Mouse (Mus musculus): ENCODE data around the gene Gm45844. TPM values are rescaled to one million over a fixed set of nuclear protein-coding genes. Genes with fewer than 3 reads are reported as not detected.
"Not testable (repeated sequence)": the region's sequence is repeated elsewhere in the genome, so short reads cannot be mapped to it uniquely, and the experiment has no call there.

Gene Gm45844
- 2.5 and 3.1 TPM in 2 replicates for polyA plus RNA-seq (2015; fragmentation: Nextera tagmentation; extraction: Ambion mirVana)

DNA sequence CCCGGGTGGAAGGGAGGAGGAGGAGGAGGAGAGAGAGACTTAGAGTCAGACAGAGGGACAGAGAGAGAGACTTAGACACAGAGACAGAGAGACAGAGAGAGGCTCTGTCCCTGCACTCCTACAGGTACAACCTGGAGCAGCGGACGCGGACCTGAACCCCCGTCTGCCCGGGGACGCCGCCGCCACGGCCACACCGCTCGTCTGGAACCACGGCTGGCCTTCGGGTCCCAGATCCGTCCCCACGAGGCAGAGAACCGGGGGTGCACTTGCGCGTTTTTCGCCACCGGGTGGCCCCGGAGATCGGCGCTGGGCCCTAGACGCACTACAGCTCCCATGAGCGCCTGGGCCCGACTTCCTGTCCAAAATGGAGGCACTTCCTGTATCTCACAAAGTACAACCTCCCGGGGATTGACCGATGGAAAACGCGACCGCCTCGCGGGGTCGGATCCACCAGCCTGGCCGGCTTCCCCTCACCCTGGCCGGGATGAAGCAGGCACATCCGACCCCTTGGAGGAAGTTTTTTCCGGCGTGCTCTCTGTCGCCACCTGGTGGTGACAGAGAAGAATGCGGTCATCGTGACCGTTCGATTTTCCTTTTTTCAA is at the start of gene Gm45844:
Gm45844 (minus strand) TSS at position 324 of the 602 bp plus-strand sequence.
- not testable (repeated sequence) for H3K4me1 ChIP-seq; H3K9me3 ChIP-seq; H3K9ac ChIP-seq; H3K27me3 ChIP-seq (replicated peaks); H3K36me3 ChIP-seq
- H3K4me3 ChIP-seq (replicated peaks): peak within 1 kb of the TSS; percentile 38
- peak; percentile 99 for ATAC-seq (ENCODE audit: insufficient read depth, low FRiP score, low read depth)
- H3K4me2 ChIP-seq: peak within 1 kb of the TSS; percentile 40
- 42% methylated on average over 45 of the region's 45 CpGs for WGBS
- peak within 1 kb of the TSS; percentile 41 for H3K27ac ChIP-seq

DNA sequence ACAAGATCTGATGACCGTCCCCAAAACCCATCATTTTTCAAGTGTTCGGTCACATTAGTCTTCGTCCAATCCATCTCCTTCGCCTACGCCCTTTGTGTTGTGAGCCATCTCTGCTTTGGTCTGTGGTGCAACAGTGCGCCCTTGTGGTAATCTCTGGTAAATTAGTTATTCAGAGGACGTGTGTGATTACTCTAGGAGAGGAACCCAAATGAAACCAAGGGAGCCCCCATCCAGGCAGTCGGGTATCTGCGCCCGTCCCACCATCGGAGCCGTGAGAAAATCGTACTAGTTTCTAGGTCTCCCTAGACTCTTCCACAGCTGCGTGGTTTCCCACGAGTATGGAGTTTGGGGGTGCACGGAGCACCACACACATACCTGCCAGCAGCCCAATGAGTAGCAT is 17.5 kb upstream of the Gm45844 start:
- 78% methylated on average over 16 of the region's 16 CpGs for WGBS
- H3K27ac ChIP-seq: no peak overlapping the region
- H3K4me2 ChIP-seq: no peak overlapping the region
- peaks cover 27% of the 10 kb centered on the region for H3K36me3 ChIP-seq
- H3K9ac ChIP-seq: no peak overlapping the region
- H3K27me3 ChIP-seq (replicated peaks): no peaks in the 10 kb centered on the region
- 0 out of 2 replicates have a peak, but pooled peaks cover 1% of the 10 kb centered on the region for H3K4me1 ChIP-seq
- ATAC-seq (ENCODE audit: insufficient read depth, low FRiP score, low read depth): no peak
- no peaks in the 10 kb centered on the region for H3K9me3 ChIP-seq
- no peak overlapping the region for H3K4me3 ChIP-seq (replicated peaks)

DNA sequence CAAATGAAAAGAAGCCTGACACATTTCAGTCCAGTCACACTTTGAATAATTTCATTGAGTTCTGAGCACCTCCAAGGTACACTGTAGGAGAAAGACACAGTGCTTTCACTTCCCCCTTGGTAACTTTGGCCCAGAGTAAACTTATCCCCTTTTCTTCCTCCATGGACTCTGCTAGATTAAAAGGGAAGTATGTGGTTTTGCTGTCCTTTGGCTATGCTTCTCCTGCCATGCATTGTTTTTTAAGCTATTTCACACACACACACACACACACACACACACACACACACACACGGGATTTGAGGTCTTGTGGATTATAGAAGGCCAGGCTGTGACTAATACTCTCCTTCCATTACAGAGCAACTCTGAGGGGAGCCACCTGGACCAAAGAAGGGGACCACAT is 3.3 kb upstream of the Gm45844 start:
- Histone ChIP-seq H3K36me3 (peaks cover 3% of the 10 kb centered on the region; the same call in 1 of the 2 replicates), H3K4me3 (replicated peaks) (no peak overlapping the region), H3K4me1 (no peaks in the 10 kb centered on the region), H3K4me2 (no peak overlapping the region), H3K27ac (no peak overlapping the region), H3K9ac (no peak overlapping the region), H3K27me3 (replicated peaks) (no peaks in the 10 kb centered on the region), H3K9me3 (0 out of 2 replicates have a peak, but pooled peaks cover 3% of the 10 kb centered on the region)
- ATAC-seq (ENCODE audit: insufficient read depth, low FRiP score, low read depth): no peak
- WGBS: 50% methylated on average over 1 of the region's 1 CpGs

DNA sequence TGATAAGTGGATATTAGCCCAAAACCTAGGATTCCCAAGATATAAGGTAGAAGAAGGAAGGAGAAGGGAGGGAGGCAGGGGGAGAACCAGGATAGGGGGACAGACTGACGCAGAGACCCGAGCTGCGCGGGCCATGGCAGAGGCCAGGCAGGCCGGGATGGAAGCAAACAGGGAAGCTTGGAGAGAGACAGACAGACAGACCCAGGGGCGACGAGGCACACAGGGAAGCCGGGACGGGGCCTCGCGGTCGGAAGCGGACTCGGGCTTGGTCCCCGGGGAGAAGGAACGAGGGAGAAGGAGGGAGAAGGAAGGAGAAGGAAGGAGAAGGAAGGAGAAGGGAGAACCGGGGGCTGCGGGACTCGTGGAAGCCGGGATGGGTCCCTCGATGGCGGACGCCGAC is 533 bp downstream of the Gm45844 start:
- Histone ChIP-seq H3K27ac (peak overlapping the region; percentile 41), H3K4me2 (peak overlapping the region; percentile 40), H3K4me3 (replicated peaks) (peak overlapping the region; percentile 38)
- H3K9ac ChIP-seq; H3K27me3 ChIP-seq (replicated peaks); H3K4me1 ChIP-seq; H3K36me3 ChIP-seq; H3K9me3 ChIP-seq: not testable (repeated sequence)
- 52% methylated on average over 24 of the region's 24 CpGs for WGBS
- peak; percentile 69 for ATAC-seq (ENCODE audit: insufficient read depth, low FRiP score, low read depth)

DNA sequence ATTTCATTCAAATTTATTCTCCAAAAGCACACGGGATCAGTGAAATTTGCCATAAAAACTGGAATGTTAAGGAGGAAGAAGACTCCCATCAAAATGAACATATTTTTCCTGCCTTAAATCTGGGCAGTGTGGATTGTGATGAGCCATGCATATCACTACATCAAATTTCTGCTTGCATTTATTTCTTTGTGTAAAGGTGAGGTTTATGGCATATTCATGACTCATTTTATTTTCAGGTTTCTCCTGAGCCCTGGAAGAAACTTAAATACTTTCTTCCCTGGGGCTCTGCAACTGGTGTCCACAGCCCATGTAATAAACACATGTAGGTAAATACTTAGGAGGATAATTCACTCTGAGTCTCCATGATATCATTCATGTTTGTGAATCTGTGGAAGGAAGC is 30.9 kb downstream of the Gm45844 start, which contains the start of gene Vmn2r29:
Vmn2r29 (minus strand) TSS at position 101 of the 400 bp plus-strand sequence.
- H3K36me3 ChIP-seq; H3K9ac ChIP-seq; H3K4me2 ChIP-seq; H3K9me3 ChIP-seq; ATAC-seq (ENCODE audit: insufficient read depth, low FRiP score, low read depth); H3K27me3 ChIP-seq (replicated peaks); H3K4me3 ChIP-seq (replicated peaks); H3K27ac ChIP-seq; H3K4me1 ChIP-seq: not testable (repeated sequence)
- no CpG with 5 or more reads among the region's 1 CpGs for WGBS

DNA sequence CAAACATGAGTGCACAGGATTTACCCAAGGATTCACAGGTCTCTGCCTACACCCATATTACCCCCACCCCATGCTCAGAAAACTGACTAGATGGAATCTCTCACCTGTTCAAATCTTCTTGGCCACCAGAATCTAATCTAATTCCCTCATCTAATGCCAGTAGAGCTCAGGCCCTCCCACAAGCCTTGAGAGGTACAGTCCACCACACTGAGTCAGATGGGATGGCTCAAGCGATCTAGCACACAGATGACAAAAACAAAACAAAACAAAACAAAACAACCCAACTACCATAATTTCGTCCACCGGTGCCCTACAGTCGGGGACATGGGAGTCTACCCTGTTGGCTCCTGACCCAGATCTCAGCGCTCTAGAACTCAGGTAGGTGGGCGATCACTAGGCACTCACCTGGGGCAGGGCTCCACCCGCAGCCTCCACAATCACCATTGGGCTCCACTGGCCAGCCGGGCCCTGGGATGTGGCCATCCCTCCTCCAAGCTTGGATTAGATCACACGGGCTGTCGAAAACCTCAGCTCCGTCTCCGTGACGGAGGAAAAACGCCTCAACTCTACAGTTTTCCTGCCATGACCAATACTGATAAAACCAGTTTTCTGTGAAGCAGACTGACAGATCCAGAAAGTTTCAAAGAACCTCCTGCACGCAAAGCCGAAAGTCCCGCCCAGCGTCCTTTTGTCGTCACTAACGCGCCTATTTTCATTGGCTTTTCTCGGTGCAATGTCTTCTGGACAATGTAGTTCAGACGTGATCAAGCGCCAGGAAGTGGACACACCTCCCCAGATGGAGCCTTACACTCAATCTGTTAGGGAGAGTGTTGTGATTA is 68.6 kb downstream of the Gm45844 start, which contains the start of gene Zfp772:
Zfp772 (minus strand) TSS at position 686 of the 839 bp plus-strand sequence.
- not testable (repeated sequence) for H3K9me3 ChIP-seq; H3K27me3 ChIP-seq (replicated peaks); H3K36me3 ChIP-seq; ATAC-seq (ENCODE audit: insufficient read depth, low FRiP score, low read depth); H3K27ac ChIP-seq; H3K4me1 ChIP-seq
- peak within 1 kb of the TSS; percentile 55 for H3K4me3 ChIP-seq (replicated peaks)
- 0 out of 2 replicates have a peak within 1 kb of the TSS, but pooled peaks have one; percentile 39 for H3K9ac ChIP-seq
- H3K4me2 ChIP-seq: peak within 1 kb of the TSS; percentile 58
- WGBS: 3% methylated on average over 24 of the region's 24 CpGs

DNA sequence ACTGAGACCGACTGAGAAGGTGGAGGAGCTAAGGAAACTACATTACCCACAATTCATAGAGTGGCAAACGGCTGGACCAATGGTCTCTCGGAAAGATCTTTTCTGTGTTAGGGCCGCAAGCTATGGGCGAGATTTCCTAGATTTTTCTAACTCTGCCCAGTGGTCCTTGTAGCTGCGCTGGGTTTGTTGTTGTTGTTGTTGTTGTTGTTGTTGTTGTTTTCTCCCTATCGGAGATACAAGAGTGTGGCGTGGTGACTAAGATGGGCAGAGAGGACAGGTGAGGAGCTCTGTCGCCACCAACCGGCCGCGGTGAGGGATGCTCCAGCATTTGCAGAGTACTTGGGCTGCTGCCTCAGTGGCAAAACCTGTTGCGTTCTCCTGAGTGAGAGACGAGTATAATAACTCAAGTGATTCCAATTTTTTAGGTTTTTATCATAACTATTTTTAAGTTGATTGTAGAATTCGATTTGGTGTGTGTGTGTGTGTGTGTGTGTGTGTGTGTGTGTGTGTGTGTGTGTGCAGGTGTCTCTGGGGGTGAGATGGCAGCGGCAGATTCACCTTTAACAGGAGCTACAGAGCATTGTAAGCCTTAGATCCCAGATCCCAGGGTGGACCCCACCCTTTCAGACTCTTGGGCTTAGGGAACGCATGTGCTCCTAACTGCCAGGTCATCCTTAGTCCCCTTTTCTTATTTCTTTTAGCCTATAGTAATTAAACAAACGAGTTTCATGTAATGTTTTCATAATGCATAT is 89.7 kb downstream of the Gm45844 start:
- H3K36me3 ChIP-seq: no peaks in the 10 kb centered on the region
- no peaks in the 10 kb centered on the region for H3K9me3 ChIP-seq
- H3K4me3 ChIP-seq (replicated peaks): peak overlapping the region; percentile 53
- peak; percentile 93 for ATAC-seq (ENCODE audit: insufficient read depth, low FRiP score, low read depth)
- 0 out of 2 replicates have a peak, but pooled peaks cover 4% of the 10 kb centered on the region for H3K4me1 ChIP-seq
- 9% methylated on average over 18 of the region's 18 CpGs for WGBS
- H3K27ac ChIP-seq: no peak overlapping the region
- H3K9ac ChIP-seq: no peak overlapping the region
- no peaks in the 10 kb centered on the region for H3K27me3 ChIP-seq (replicated peaks)
- peak overlapping the region; percentile 49 for H3K4me2 ChIP-seq

DNA sequence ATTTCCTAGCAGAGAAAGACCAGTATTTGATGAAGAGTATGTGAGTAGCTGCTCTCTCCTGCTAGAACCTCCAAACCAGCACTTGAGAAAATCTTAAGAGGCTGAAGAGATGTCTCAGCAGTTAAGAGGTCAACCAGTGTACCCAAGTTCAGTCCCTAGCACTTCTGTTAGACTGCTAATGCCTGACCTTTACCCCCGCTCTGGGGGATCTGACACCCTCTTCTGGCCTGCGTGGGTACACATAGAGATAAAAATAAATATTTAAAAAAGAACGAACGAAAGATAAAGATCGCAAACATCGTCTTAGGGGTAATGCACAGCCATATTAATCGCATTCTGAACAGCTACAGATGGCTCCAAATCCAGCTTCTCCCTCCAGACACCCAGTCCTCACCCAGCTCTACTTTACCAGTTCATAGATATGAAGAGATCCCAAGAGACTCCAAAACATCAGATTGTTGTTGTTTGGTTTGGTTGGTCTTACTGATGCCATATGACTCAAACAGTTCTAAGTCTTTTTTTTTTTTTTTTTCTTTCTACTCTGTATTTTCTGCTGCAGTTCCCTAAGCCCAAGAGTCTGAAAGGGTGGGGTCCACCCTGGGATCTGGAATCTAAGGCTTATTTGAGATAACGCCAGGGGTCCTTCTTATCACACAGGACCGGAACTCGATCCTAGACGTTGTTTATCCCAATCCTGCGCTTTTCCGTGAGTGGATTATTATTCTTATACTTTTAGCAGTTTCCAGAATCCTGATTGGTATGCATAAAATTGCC is 90.5 kb downstream of the Gm45844 start:
- Histone ChIP-seq H3K4me2 (peak overlapping the region; percentile 49), H3K4me1 (0 out of 2 replicates have a peak, but pooled peaks cover 4% of the 10 kb centered on the region), H3K9me3 (no peaks in the 10 kb centered on the region), H3K27ac (no peak overlapping the region), H3K9ac (no peak overlapping the region), H3K4me3 (replicated peaks) (peak overlapping the region; percentile 53), H3K27me3 (replicated peaks) (no peaks in the 10 kb centered on the region), H3K36me3 (peaks cover 4% of the 10 kb centered on the region; the same call in 1 of the 2 replicates)
- peak; percentile 42; the same call in 1 of the 2 replicates for ATAC-seq (ENCODE audit: insufficient read depth, low FRiP score, low read depth)
- WGBS: 17% methylated on average over 13 of the region's 13 CpGs

DNA sequence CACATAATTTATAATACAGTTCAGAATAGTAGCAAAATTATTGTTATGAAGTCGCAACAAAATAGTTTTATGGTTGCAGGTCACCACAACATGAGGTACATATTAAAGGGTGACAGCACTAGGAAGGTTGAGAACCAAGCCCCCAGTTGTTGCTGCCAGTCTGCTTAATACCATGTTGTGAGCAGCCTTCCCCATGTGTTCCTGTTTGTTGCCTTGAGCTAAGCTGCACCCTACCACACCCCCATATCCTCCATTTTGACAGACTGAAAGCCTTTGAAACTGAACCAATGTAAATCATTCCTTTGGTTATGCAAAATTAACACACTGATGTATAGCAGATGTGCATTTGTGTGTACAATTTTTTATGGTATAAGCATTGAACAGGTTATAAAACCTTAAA is 92.2 kb downstream of the Gm45844 start:
- 85% methylated on average over 1 of the region's 1 CpGs for WGBS
- H3K9ac ChIP-seq: no peak overlapping the region
- peaks cover 14% of the 10 kb centered on the region; the same call in 1 of the 2 replicates for H3K36me3 ChIP-seq
- no peaks in the 10 kb centered on the region for H3K27me3 ChIP-seq (replicated peaks)
- no peak overlapping the region for H3K27ac ChIP-seq
- no peak overlapping the region for H3K4me3 ChIP-seq (replicated peaks)
- no peak overlapping the region for H3K4me2 ChIP-seq
- no peak for ATAC-seq (ENCODE audit: insufficient read depth, low FRiP score, low read depth)
- 0 out of 2 replicates have a peak, but pooled peaks cover 4% of the 10 kb centered on the region for H3K4me1 ChIP-seq
- no peaks in the 10 kb centered on the region for H3K9me3 ChIP-seq

DNA sequence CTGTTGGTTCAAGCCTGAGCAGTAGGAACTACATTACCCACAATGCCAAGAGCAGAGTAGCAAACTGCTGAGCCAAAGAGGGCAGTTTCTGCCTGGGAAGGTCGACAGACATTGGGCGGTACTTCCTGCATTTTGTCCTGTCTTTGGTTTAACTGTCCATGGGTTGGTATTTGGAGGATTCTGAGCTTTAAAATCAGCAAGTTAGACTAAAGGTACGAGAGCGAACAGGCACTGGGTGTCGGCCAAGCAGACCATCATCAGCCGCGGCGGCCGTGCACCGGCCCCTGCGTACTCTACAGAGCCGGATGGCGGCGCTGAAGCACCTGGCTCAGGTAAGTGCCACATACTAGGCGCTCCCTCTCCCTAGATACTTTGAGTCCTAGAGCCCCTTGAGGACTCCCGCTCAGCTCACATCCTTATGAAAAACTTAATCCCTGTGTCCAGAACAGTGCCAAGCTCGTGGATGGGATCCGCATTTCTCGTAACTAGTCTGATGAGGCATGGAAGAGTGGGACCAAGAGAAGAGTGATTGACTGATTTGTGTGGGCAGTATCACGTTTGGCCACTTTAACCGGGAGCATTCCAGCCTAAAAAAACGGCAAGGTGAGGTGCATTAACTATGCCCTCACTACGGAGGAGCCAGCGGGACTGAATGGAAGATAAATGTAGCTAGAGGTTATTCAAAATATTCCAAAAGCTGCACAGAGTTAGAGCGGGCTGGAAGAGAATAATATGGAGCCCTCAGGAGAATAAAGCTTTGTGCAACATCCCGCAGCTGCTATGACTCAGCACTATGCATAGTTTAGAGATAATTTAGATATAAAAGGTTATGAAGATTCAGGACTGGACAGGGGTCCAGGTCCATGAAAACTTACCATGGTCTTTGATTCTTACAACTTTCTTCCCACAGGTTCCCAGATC is 106.6 kb downstream of the Gm45844 start, which contains the start of gene Zfp418:
Zfp418 (plus strand) TSS at position 104 of the 921 bp plus-strand sequence.
- WGBS: 1% methylated on average over 26 of the region's 26 CpGs
- Histone ChIP-seq H3K4me1 (peaks cover 2% of the 10 kb centered on the region; the same call in 1 of the 2 replicates), H3K4me2 (peak within 1 kb of the TSS; percentile 59), H3K36me3 (peaks cover 3% of the 10 kb centered on the region; the same call in 1 of the 2 replicates), H3K9ac (peak within 1 kb of the TSS; percentile 35), H3K27me3 (replicated peaks) (no peaks in the 10 kb centered on the region), H3K4me3 (replicated peaks) (peak within 1 kb of the TSS; percentile 66), H3K9me3 (no peaks in the 10 kb centered on the region), H3K27ac (peak within 1 kb of the TSS; percentile 80; the same call in 1 of the 2 replicates)
- peak; percentile 95 for ATAC-seq (ENCODE audit: insufficient read depth, low FRiP score, low read depth)

Data from stomach, embryonic 15.5 days (tissue).